ENCODE assay signal across 9 mouse cellular contexts in genomic region chr7:126265949-126266348, GRCm38 (mm10). TPM values are rescaled to one million over a fixed set of nuclear protein-coding genes. Genes with fewer than 3 reads are reported as not detected.
DNase-seq lines count a peak whose midpoint lies in the region; ATAC-seq and TF ChIP-seq lines count a peak whose summit lies in the region.
"Had no signal": no experiment of that assay in that cellular context is flagged by ENCODE, and none has a peak within 500 bp of the region (broad histone marks: within the 10 kb centered on the region; RNA-seq: fewer than 3 reads in every experiment).

No protein-coding gene starts in this region.

- no peak for TF ChIP-seq EP300 in stomach, postnatal 0 days (optimal IDR thresholded peaks at IDR 0.05)

- no peak overlapping the region for H3K4me2 ChIP-seq in midbrain, embryonic 15.5 days
- no peak overlapping the region for H3K4me2 ChIP-seq in midbrain, embryonic 11.5 days
- no peak overlapping the region; the same call in 1 of the 2 replicates for H3K4me2 ChIP-seq in embryonic facial prominence, embryonic 15.5 days (replicated peaks)
- H3K4me2 ChIP-seq in heart, embryonic 14.5 days (ENCODE audit: low read length) = no peak overlapping the region
- no peak overlapping the region for H3K4me2 ChIP-seq in lung, embryonic 14.5 days
- no peak overlapping the region for H3K4me2 ChIP-seq in stomach, postnatal 0 days (replicated peaks; ENCODE audit: low read depth)

- peaks cover 26% of the 10 kb centered on the region for H3K4me1 ChIP-seq in midbrain, embryonic 15.5 days
- peaks cover 7% of the 10 kb centered on the region for H3K4me1 ChIP-seq in midbrain, embryonic 11.5 days (ENCODE audit: control insufficient read depth, insufficient read depth, low read length)
- H3K4me1 ChIP-seq in embryonic facial prominence, embryonic 15.5 days = peaks cover 13% of the 10 kb centered on the region
- peaks cover 5 to 21% of the 10 kb centered on the region in 2 experiments for H3K4me1 ChIP-seq in heart, embryonic 14.5 days (ENCODE audit: control insufficient read depth in 2 of 2, insufficient read depth in 2 of 2, low read length in 2 of 2)
- peaks cover 3% of the 10 kb centered on the region; the same call in 1 of the 2 replicates for H3K4me1 ChIP-seq in lung, embryonic 14.5 days (ENCODE audit: insufficient read depth)
- H3K4me1 ChIP-seq in stomach, postnatal 0 days (replicated peaks; ENCODE audit: control insufficient read depth, insufficient read depth) = no peaks in the 10 kb centered on the region; the same call in 1 of the 2 replicates

- no peak for DNase-seq in midbrain, embryonic 11.5 days (ENCODE audit: low spot score, missing footprints)
- DNase-seq in layer of hippocampus, adult 18-20 months (ENCODE audit: low spot score in 2 of 2) = peak; percentile 84 to 95
- DNase-seq in lung, embryonic 14.5 days = peak; percentile 75
- DNase-seq in stomach, postnatal 0 days (ENCODE audit: low spot score) = peak; percentile 66

- ATAC-seq in midbrain, embryonic 15.5 days (replicated peaks) = 0 out of 2 replicates have a peak, but pooled peaks have one; percentile 18
- no peak for ATAC-seq in midbrain, embryonic 11.5 days (ENCODE audit: low FRiP score)
- ATAC-seq in embryonic facial prominence, embryonic 15.5 days (ENCODE audit: insufficient number of reproducible peaks, low FRiP score, low TSS enrichment, low read depth) = peak; percentile 51; the same call in 1 of the 2 replicates
- ATAC-seq in heart, embryonic 14.5 days (ENCODE audit: insufficient number of reproducible peaks, insufficient read depth, low FRiP score, low read depth) = peak; percentile 74; the same call in 1 of the 2 replicates
- peak; percentile 67 for ATAC-seq in lung, embryonic 14.5 days (ENCODE audit: insufficient read depth)
- peak; percentile 44; the same call in 1 of the 2 replicates for ATAC-seq in stomach, postnatal 0 days (ENCODE audit: low FRiP score, low TSS enrichment)
- no peak for ATAC-seq in inflammation-experienced regulatory T-cells, adult 6 months

- no peak overlapping the region for H3K4me3 ChIP-seq in midbrain, embryonic 15.5 days
- no peak overlapping the region for H3K4me3 ChIP-seq in midbrain, embryonic 11.5 days (ENCODE audit: low read depth, low read length)
- no peak overlapping the region for H3K4me3 ChIP-seq in embryonic facial prominence, embryonic 15.5 days (replicated peaks)
- H3K4me3 ChIP-seq in heart, embryonic 14.5 days (ENCODE audit: control insufficient read depth in 1 of 2, insufficient read depth in 1 of 2, low read depth in 1 of 2, low read length in 2 of 2) = no peak overlapping the region
- no peak overlapping the region for H3K4me3 ChIP-seq in lung, embryonic 14.5 days (ENCODE audit: low read depth, low read length)
- no peak overlapping the region for H3K4me3 ChIP-seq in stomach, postnatal 0 days (ENCODE audit: low read depth, low read length)
- H3K4me3 ChIP-seq: erythroblast, embryonic 14.5 days had no signal

- no peaks in the 10 kb centered on the region; the same call in 1 of the 2 replicates for H3K27me3 ChIP-seq in midbrain, embryonic 15.5 days (replicated peaks)
- H3K27me3 ChIP-seq in midbrain, embryonic 11.5 days (ENCODE audit: control insufficient read depth, insufficient read depth, low read length) = no peaks in the 10 kb centered on the region
- no peaks in the 10 kb centered on the region for H3K27me3 ChIP-seq in embryonic facial prominence, embryonic 15.5 days
- 0 out of 2 replicates have a peak, but pooled peaks cover 3% of the 10 kb centered on the region for H3K27me3 ChIP-seq in heart, embryonic 14.5 days (ENCODE audit: control insufficient read depth, insufficient read depth, low read length)
- no peaks in the 10 kb centered on the region for H3K27me3 ChIP-seq in lung, embryonic 14.5 days (ENCODE audit: insufficient read depth, low read length)
- H3K27me3 ChIP-seq in stomach, postnatal 0 days (ENCODE audit: control insufficient read depth, insufficient read depth, low read length) = no peaks in the 10 kb centered on the region

- H3K36me3 ChIP-seq in midbrain, embryonic 15.5 days (replicated peaks) = no peaks in the 10 kb centered on the region
- no peaks in the 10 kb centered on the region for H3K36me3 ChIP-seq in midbrain, embryonic 11.5 days (ENCODE audit: control insufficient read depth, insufficient read depth, low read length)
- no peaks in the 10 kb centered on the region for H3K36me3 ChIP-seq in embryonic facial prominence, embryonic 15.5 days
- H3K36me3 ChIP-seq in heart, embryonic 14.5 days (ENCODE audit: control insufficient read depth, insufficient read depth, low read length) = no peaks in the 10 kb centered on the region
- no peaks in the 10 kb centered on the region for H3K36me3 ChIP-seq in lung, embryonic 14.5 days (ENCODE audit: insufficient read depth)
- H3K36me3 ChIP-seq in stomach, postnatal 0 days (ENCODE audit: control insufficient read depth, insufficient read depth, low read length) = no peaks in the 10 kb centered on the region

- 55% methylated on average over 9 of the region's 9 CpGs for WGBS in midbrain, embryonic 15.5 days
- WGBS in midbrain, embryonic 11.5 days = 82% methylated on average over 9 of the region's 9 CpGs
- WGBS in embryonic facial prominence, embryonic 15.5 days = 28% methylated on average over 9 of the region's 9 CpGs
- WGBS in heart, embryonic 14.5 days = 30% methylated on average over 9 of the region's 9 CpGs
- 30% methylated on average over 9 of the region's 9 CpGs for WGBS in lung, embryonic 14.5 days
- 31% methylated on average over 9 of the region's 9 CpGs for WGBS in stomach, postnatal 0 days

- no peak for TF ChIP-seq CTCF in lung, embryonic 14.5 days (IDR thresholded peaks at IDR 0.05; ENCODE audit: low read depth)
- no peak for TF ChIP-seq CTCF in stomach, postnatal 0 days (IDR thresholded peaks at IDR 0.05; ENCODE audit: low read depth)

- no peak overlapping the region for H3K9ac ChIP-seq in midbrain, embryonic 15.5 days
- H3K9ac ChIP-seq in midbrain, embryonic 11.5 days (ENCODE audit: low read length) = no peak overlapping the region
- H3K9ac ChIP-seq in embryonic facial prominence, embryonic 15.5 days = no peak overlapping the region
- no peak overlapping the region for H3K9ac ChIP-seq in heart, embryonic 14.5 days (ENCODE audit: low read length)
- no peak overlapping the region for H3K9ac ChIP-seq in lung, embryonic 14.5 days
- no peak overlapping the region for H3K9ac ChIP-seq in stomach, postnatal 0 days (ENCODE audit: low read length)

- no peak overlapping the region for H3K27ac ChIP-seq in midbrain, embryonic 15.5 days
- H3K27ac ChIP-seq in midbrain, embryonic 11.5 days (ENCODE audit: low read depth, low read length) = no peak overlapping the region
- 0 out of 2 replicates have a peak overlapping the region, but pooled peaks have one; percentile 7 for H3K27ac ChIP-seq in embryonic facial prominence, embryonic 15.5 days (replicated peaks)
- H3K27ac ChIP-seq in heart, embryonic 14.5 days (replicated peaks in 1 of 2; ENCODE audit: control insufficient read depth in 1 of 2, insufficient read depth in 1 of 2, low read depth in 2 of 2, low read length in 2 of 2) = no peak overlapping the region
- no peak overlapping the region for H3K27ac ChIP-seq in lung, embryonic 14.5 days (ENCODE audit: low read depth)
- no peak overlapping the region for H3K27ac ChIP-seq in stomach, postnatal 0 days (replicated peaks)

- H3K9me3 ChIP-seq in midbrain, embryonic 15.5 days = no peaks in the 10 kb centered on the region
- H3K9me3 ChIP-seq in midbrain, embryonic 11.5 days (ENCODE audit: control insufficient read depth, low read length) = no peaks in the 10 kb centered on the region
- no peaks in the 10 kb centered on the region for H3K9me3 ChIP-seq in embryonic facial prominence, embryonic 15.5 days (replicated peaks)
- no peaks in the 10 kb centered on the region for H3K9me3 ChIP-seq in heart, embryonic 14.5 days (ENCODE audit: control insufficient read depth, low read length)
- H3K9me3 ChIP-seq in lung, embryonic 14.5 days (ENCODE audit: low read depth, low read length) = no peaks in the 10 kb centered on the region
- H3K9me3 ChIP-seq in stomach, postnatal 0 days (ENCODE audit: control insufficient read depth, low read length) = no peaks in the 10 kb centered on the region

RNA-seq across cellular contexts. Expression of gene Sbk1, which starts 6.5 kb away (rescaled TPM):
- polyA plus RNA-seq in midbrain, embryonic 15.5 days (2015; fragmentation: Nextera tagmentation; extraction: Ambion mirVana) = 333 and 359 TPM in 2 replicates
- polyA plus RNA-seq in midbrain, embryonic 11.5 days (2014; fragmentation: Nextera tagmentation; extraction: Ambion mirVana) = 133 and 162 TPM in 2 replicates
- 36.0 and 40.1 TPM in 2 replicates for polyA plus RNA-seq in embryonic facial prominence, embryonic 15.5 days (2015; fragmentation: Nextera tagmentation; extraction: Ambion mirVana)
- polyA plus RNA-seq in heart, embryonic 14.5 days (2014; fragmentation: Nextera tagmentation; extraction: Ambion mirVana) = 15.2 and 16.8 TPM in 2 replicates
- total RNA-seq in layer of hippocampus, adult 18-20 months (2021) = 10 to 100 TPM; 81.0 to 86.8 TPM
- 51.2 and 57.0 TPM in 2 replicates for polyA plus RNA-seq in lung, embryonic 14.5 days (2014; fragmentation: Nextera tagmentation; extraction: Ambion mirVana)
- polyA plus RNA-seq in stomach, postnatal 0 days (2015; fragmentation: Nextera tagmentation; extraction: Ambion mirVana) = 4.0 and 5.3 TPM in 2 replicates
- polyA plus RNA-seq in inflammation-experienced regulatory T-cells, adult 6 months (2017; shearing (Covaris generic)) = 1 to 10 TPM; 2.1 to 4.2 (median 2.6) TPM

Comparison
In these comparisons a context has a peak if more than half of its experiments do, and no peak if none do; other contexts are left out.
1. ATAC-seq: peak in midbrain, embryonic 15.5 days (single experiment), embryonic facial prominence, embryonic 15.5 days (single experiment), heart, embryonic 14.5 days (single experiment), lung, embryonic 14.5 days (single experiment) and stomach, postnatal 0 days (single experiment); none in midbrain, embryonic 11.5 days (single experiment) and inflammation-experienced regulatory T-cells, adult 6 months (single experiment).